Mouse (Mus musculus) olfactory bulb, adult 2 months (tissue): ENCODE measurements around the gene Inf2.

ENCODE experiments used
- CTCF ChIP-seq: fragments of 200-500 bp; IDR thresholded peaks from 2 replicates; pipeline ENCODE4 v1.5.1; 2012; ENCODE audit warnings: low read depth, mild to moderate bottlenecking, low read length, moderate library complexity; ENCODE audit not compliant: insufficient read depth
- POLR2A ChIP-seq: fragments of 200-500 bp; IDR thresholded peaks from 2 replicates; pipeline ENCODE4 v1.6.1; 2012; ENCODE audit warnings: mild to moderate bottlenecking, low read depth, low read length, moderate library complexity; ENCODE audit not compliant: insufficient read depth

DNA sequence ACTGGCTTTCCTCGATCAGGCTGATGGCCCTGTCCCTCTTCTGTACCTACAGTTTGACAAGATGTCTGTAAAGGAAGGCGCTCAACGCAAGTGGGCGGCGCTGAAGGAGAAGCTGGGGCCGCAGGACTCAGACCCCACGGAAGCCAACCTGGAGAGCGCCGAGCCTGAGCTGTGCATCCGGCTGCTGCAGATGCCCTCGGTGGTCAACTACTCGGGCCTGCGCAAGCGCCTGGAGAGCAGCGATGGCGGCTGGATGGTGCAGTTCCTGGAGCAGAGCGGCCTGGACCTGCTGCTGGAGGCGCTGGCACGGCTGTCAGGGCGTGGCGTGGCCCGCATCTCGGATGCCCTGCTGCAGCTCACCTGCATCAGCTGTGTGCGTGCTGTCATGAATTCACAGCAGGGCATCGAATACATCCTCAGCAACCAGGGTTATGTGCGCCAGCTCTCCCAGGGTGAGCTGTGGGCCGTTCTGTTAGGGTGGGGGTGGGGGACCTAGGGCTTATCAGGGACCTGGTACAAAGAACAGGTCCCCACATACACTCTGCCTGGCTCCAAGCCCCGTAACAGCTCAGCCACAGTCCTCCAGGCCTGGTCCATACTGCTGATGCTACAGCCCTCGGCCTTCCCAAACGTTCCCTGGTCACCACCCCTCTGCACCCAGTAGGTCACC lies 11.5 kb downstream of the Inf2 start:
- TF ChIP-seq CTCF (no peak), POLR2A (no peak)
